Mouse (Mus musculus): ENCODE measurements at regions not wholly inside any gene's neighbourhood (a gene's known extent, or its start where the extent isn't known, plus 50 kb on each side); places are given as distances from the start of the nearest gene placed in this dataset.

GRCm38 (mm10) chr1:81771704-81772103, 461.2 kb upstream of the Gm9747 start:
- TF ChIP-seq CTCF (IDR thresholded peaks at IDR 0.05; ENCODE audit: borderline replicate concordance, extremely low read depth, insufficient read depth, insufficient read length) (no peak), POLR2A (IDR thresholded peaks at IDR 0.05; ENCODE audit: borderline replicate concordance, extremely low read depth, insufficient read depth, insufficient read length, poor library complexity, severe bottlenecking) (no peak)
